Comparison of ENCODE assay signal across 25 mouse cellular contexts in genomic region chr11:85707496-85707895, GRCm38 (mm10).
"Had no signal": no experiment of that assay in that cellular context is flagged by ENCODE, and none has a peak within 500 bp of the region (broad histone marks: within the 10 kb centered on the region; RNA-seq: fewer than 3 reads in every experiment).

No protein-coding gene starts in this region.

- H3K9ac ChIP-seq: heart, embryonic 12.5 days; hindbrain, embryonic 12.5 days; hindbrain, embryonic 14.5 days; intestine, embryonic 15.5 days; limb, embryonic 12.5 days had no signal

- DNase-seq: gastrocnemius, adult 2 months; gastrocnemius, postnatal 10 days; gastrocnemius, postnatal 25 days; heart, adult 2 months; heart, postnatal 10 days; heart, postnatal 36 days; kidney, adult 18-20 months; kidney, adult 8-10 months; kidney, postnatal 10 days; kidney, postnatal 25 days; kidney, postnatal 4 days; liver had no signal

- H3K9me3 ChIP-seq: hindbrain, embryonic 10.5 days; hindbrain, embryonic 12.5 days; intestine, embryonic 15.5 days; limb, embryonic 10.5 days; limb, embryonic 12.5 days had no signal

- H3K27me3 ChIP-seq: hindbrain, embryonic 12.5 days had no signal

- H3K27ac ChIP-seq: gastrocnemius, adult 2 months; heart, adult 2 months; hindbrain, embryonic 10.5 days; hindbrain, embryonic 12.5 days; hindbrain, embryonic 14.5 days; intestine, embryonic 15.5 days; layer of hippocampus, adult 2 months; left cerebral cortex, adult 2 months; limb, embryonic 10.5 days; limb, embryonic 12.5 days had no signal

- H3K4me1 ChIP-seq: heart, embryonic 12.5 days; hindbrain, embryonic 12.5 days had no signal

- H3K4me3 ChIP-seq: gastrocnemius, adult 2 months; heart, adult 2 months; heart, embryonic 12.5 days; hindbrain, embryonic 10.5 days; hindbrain, embryonic 12.5 days; intestine, embryonic 15.5 days; layer of hippocampus, adult 2 months; left cerebral cortex, adult 2 months; limb, embryonic 10.5 days; limb, embryonic 12.5 days had no signal

- H3K4me2 ChIP-seq: heart, embryonic 12.5 days; hindbrain, embryonic 12.5 days; hindbrain, embryonic 14.5 days; intestine, embryonic 15.5 days; limb, embryonic 12.5 days; liver, embryonic 11.5 days had no signal

- ATAC-seq: hindbrain, embryonic 16.5 days; inflammation-experienced regulatory T-cells, adult 6 months; intestine, embryonic 15.5 days; intestine, postnatal 0 days had no signal

- H3K36me3 ChIP-seq: heart, embryonic 12.5 days; hindbrain, embryonic 10.5 days; hindbrain, embryonic 12.5 days; intestine, embryonic 15.5 days; limb, embryonic 10.5 days; limb, embryonic 12.5 days had no signal
